Mouse (Mus musculus) left cerebral cortex, adult 18-20 months (tissue): ENCODE results near the gene Eef1akmt3. TPM values are rescaled to one million over a fixed set of nuclear protein-coding genes. Genes with fewer than 3 reads are reported as not detected.
"Not testable (repeated sequence)": the region's sequence is repeated elsewhere in the genome, so short reads cannot be mapped to it uniquely, and the experiment has no call there.

Source experiments
- DNase-seq, 2 experiments: peaks; one replicate each; pipeline ENCODE4 v3.0.0; 2021 to 2022; ENCODE audit warnings: low spot score in 2 of 2, mixed read lengths in 1 of 2
- total RNA-seq, 2 experiments: library from RNA; stranded (reverse); gene quantifications; 2 replicates each; pipeline ENCODE4 v1.2.3; 2021

The Eef1akmt3 gene
- total RNA-seq, 2 experiments from 2014 or later, result 0.16 to 0.19 TPM

- no peak for DNase-seq
Measured at GRCm38 (mm10) chr10:127071203-127071602, 29.9 kb upstream of the Eef1akmt3 start.

- DNase-seq, result peak; percentile 89 to 92
Measured at GRCm38 (mm10) chr10:127070190-127071121, 29.1 kb upstream of the Eef1akmt3 start, which contains the start of gene Tspan31. Gene Tspan31, minus strand, starts transcription at chr10:127070264.

- DNase-seq, result no peak
Measured at GRCm38 (mm10) chr10:127069281-127070189, 28.2 kb upstream of the Eef1akmt3 start.

GRCm38 (mm10) chr10:127068360-127069038, 27.2 kb upstream of the Eef1akmt3 start:
- no peak for DNase-seq

GRCm38 (mm10) chr10:127066519-127067018, 25.3 kb upstream of the Eef1akmt3 start:
- DNase-seq, result no peak

- no peak for DNase-seq
Measured at GRCm38 (mm10) chr10:127065981-127066380, 24.7 kb upstream of the Eef1akmt3 start.

GRCm38 (mm10) chr10:127063913-127064870, 22.9 kb upstream of the Eef1akmt3 start:
- no peak for DNase-seq

GRCm38 (mm10) chr10:127063239-127063872, 22.0 kb upstream of the Eef1akmt3 start, which contains the start of gene Cdk4:
Gene Cdk4, plus strand, starts transcription at chr10:127063534.
- peak; percentile 97 to 98 for DNase-seq

- no peak for DNase-seq
Measured at GRCm38 (mm10) chr10:127062503-127062902, 21.2 kb upstream of the Eef1akmt3 start.

- DNase-seq, result not testable (repeated sequence)
Measured at GRCm38 (mm10) chr10:127062101-127062500, 20.8 kb upstream of the Eef1akmt3 start.

GRCm38 (mm10) chr10:127061513-127061912, 20.2 kb upstream of the Eef1akmt3 start:
- no peak for DNase-seq

GRCm38 (mm10) chr10:127061085-127061484, 19.8 kb upstream of the Eef1akmt3 start:
- DNase-seq, result no peak

GRCm38 (mm10) chr10:127059968-127060916, 18.9 kb upstream of the Eef1akmt3 start, which contains the start of gene March9:
Gene March9, minus strand, starts transcription at chr10:127060184.
- peak; percentile 63 to 72 for DNase-seq

GRCm38 (mm10) chr10:127059174-127059967, 18.1 kb upstream of the Eef1akmt3 start:
- DNase-seq, result no peak

- no peak for DNase-seq
Measured at GRCm38 (mm10) chr10:127058708-127059107, 17.4 kb upstream of the Eef1akmt3 start.

- peak; percentile 79 to 80 for DNase-seq
Measured at GRCm38 (mm10) chr10:127058161-127058560, 16.8 kb upstream of the Eef1akmt3 start.

- no peak for DNase-seq
Measured at GRCm38 (mm10) chr10:127056490-127056889, 15.2 kb upstream of the Eef1akmt3 start.
